Mouse (Mus musculus) mouse trophoblast stem cell (cell line): ENCODE data around the gene Arhgef39.
"Not testable (repeated sequence)": the region's sequence is repeated elsewhere in the genome, so short reads cannot be mapped to it uniquely, and the experiment has no call there.

Experiments
- in situ Hi-C, 2 experiments: fragments of 300-500 bp; cut with MseI, MboI; formaldehyde crosslinking; loops; 2 replicates in 1 of 2; 3 replicates in 1 of 2; pipeline ENCODE4 v1.15.1; 2025

Gene Arhgef39

DNA sequence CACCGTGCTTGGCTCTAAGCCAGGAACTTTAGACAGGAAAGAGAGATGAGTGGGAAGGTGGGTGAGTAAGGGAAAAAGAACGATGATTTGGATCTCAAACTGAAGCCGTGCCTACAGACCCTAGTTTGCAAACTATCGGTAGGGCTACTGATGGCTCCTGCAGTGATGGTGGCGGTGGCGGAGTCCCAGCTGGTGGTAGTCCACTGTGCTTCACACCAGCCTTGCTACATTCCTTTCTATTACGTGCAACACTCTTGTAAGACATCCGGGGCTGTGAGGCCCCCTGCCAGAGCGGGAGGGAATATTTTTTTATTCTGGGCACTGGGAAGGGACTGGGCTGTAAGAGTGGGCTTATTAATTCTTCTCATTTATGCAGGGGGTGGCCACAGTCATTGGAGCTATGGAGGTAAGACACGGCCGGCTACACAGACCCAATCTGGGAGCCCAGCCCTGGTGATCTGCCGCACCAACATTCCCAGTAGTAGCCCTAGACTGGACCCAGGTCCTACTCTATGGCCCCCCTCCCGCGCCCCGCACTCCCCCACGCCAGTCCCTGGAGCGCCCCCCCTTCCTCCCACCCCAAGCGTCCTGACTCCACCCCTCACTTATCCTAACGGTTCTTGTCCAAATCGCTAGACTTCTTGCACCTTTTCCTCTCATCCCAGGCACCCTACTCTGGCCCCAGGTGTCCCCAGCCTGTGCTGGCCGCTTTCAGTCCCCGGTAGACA lies 8.6 kb upstream of the Arhgef39 start:
- in situ Hi-C loops = no loop called here

DNA sequence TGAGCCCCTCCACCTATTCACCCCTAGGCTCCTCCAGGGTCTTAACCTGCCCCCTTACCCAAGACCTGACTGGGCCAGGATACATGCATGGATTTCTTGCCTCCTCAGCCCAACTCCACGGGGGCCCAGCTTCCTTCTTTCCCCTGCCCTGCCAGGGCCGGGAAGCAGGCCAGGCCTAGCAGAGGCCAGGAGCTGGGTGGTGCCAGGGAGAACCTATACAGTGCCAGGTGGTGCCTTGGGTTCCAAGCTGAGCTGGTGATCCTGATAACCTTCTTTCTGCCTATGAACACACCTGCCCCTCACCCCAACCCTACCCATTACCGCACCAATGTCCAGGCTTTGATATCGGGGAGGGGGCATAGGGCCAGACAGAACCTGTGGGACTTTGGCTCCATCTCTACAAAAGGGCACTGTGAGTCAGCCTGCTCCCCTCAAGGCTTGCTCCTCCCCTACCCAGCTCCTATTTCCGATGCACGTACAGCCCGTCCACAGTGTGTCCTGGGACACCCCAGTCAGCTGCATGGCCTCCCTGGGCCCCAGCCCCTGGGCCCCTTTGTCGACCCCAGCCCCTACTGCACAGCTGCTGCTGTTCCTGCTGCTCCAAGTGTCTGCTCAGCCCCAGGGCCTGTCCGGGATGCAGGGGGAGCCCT lies 7.2 kb upstream of the Arhgef39 start, which contains the start of gene Car9:
Gene Car9, plus strand, starts transcription at position 431 of the 650 bp plus-strand sequence.
- in situ Hi-C loops = no loop called here

DNA sequence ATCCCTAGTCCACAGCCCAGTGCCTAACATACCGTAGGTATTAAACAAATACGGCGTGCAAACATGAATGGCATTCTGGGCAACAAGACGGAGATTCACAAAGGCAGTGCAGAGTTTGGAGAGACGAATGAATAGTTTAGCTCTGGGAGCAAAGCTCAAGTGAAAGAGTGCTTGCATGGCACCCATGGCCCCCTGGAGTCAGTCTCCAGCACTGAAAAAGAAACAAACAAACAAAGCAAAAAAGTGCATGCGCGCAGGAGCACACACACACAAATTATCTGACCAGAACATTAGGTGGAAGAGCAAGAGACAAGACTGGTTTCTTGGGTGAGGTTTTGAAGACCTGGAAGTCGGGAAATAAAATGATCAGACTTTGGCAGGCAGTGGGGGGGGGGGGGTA lies 6.6 kb upstream of the Arhgef39 start:
- in situ Hi-C loops = no loop called here

DNA sequence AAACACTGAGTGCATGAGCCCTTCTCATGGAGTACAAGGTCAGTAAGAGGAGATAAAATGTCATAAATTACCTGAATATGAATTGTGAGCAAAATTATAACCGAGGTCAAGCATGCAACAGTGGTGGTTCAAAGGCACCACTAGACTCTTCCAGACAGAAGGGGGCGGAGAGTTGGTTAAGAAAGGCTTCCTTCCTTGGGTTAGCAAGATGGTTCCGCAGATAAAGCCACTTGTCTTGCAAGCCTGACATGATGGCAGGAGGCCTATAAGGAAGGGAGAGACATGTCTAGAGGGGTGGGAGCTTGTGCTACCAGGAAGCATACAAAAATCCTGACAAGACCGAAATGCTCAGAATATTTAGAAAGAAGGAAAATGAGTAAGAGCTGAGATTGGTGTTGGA lies 4.8 kb upstream of the Arhgef39 start:
- in situ Hi-C loops = no loop called here

DNA sequence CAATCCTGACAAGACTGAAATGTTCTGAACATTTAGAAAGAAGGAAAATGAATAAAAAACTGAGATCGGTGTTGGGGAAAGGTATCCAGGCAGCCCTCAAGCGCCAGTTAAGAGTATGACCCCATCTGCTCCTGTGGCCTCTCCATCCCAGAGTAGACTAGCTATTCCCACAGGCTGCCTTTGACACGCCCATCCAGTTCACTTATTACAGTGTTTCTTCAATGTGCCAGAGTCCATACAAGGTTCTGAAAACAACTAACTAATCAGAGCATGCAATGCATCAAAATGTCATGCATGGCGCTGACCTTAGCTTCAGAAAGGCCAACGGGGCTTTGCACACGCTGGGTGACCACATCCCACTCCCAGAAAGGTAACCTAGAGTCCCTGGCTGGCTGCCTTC lies 4.0 kb upstream of the Arhgef39 start:
- in situ Hi-C loops = no loop called here

DNA sequence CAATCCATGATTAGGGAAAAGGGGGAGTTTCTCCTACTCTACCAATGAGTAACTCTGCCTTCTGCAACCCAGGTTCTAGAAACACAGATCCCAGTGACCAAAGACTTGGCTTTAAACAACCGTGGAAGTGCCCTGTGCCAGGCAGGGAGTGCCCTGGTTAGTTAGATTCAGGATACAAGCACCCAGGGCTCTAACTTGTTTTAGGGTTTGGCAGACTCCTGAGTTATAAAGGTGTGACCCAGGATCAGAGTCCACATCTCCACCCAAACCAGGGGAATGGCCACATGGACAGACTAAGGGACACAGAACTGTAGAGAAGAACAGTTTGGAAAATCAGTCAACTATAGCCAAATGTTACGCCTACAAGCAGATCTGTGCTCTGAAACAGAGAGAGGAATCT lies 3.5 kb upstream of the Arhgef39 start:
- in situ Hi-C loops = no loop called here

DNA sequence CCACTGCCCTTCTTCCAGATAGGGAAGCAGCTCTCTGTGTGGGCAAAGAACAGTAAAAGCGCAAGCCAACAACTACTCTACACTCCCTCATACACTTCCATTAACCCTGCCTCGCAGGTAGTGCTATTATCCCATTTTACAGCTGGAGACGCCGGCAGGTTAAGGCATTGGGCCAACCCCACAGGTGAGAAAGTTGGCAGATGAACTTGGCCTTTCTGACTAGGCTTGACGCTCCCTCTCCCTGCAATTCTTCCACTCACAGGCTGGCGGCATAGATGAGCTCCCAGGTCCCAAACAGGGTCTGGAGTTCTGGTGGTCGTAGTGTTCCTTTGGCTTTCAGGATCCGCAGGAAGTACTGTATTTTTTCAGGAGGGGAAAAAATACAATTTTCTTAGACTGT lies 512 bp downstream of the Arhgef39 start:
- in situ Hi-C loops = no loop called here

DNA sequence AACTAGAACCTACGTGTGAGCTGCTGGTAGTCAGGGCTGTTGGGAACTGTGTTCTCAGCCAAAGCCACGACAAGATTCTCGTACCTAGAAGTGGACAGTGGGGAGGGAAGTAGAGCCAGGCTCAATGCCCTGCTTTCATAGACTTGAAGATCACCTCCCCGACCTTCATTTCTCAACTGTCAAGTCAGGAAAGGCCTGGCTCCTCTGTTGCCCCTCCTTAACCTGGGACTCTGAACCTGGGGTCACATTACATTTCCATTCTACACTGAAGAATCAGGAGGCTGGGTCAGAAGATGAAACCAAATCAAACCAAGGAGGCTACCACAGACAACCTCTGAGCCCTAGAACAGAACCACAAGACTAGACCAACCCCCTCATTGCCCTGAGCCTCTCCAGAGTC lies 1.5 kb downstream of the Arhgef39 start:
- in situ Hi-C loops = no loop called here

DNA sequence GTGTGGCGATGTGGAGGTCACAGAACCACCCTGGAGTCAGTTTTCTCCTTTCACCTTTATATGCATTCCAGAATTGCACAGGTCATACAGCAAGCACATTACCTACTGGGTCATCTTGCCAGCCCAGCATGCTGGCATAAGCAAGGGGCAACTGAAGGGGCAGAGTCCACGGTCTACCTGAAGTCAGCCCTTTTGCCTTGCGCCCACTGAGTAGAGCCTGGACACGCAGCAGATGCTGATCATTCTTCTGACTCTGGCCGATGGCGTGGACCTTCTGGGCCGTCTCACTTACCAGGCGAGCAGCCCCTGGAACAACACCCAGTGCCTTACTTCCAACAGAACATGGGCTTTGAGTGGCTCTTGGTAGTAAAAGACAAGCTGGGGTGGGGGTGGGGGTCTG lies 2.1 kb downstream of the Arhgef39 start:
- in situ Hi-C loops = no loop called here

DNA sequence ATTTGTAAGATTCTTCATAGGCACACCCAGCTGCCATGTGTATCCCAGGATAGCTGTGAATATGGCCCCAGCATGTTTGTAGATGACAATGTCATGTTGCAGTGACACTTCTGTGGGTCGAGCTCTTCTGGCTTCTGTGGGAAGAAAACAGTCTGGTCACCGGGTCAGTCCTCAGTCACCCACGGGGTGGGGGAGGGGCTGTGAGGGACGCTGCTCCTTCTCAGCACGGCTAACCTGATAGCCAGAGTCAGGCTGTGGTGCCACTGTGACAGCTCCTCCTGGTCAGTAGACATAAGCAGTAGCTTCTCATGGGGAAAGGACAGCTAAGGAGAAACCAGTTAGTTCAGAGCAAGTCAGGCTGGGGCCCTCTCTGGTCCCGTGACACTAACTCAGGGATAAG lies 2.9 kb downstream of the Arhgef39 start:
- in situ Hi-C loops = no loop called here

DNA sequence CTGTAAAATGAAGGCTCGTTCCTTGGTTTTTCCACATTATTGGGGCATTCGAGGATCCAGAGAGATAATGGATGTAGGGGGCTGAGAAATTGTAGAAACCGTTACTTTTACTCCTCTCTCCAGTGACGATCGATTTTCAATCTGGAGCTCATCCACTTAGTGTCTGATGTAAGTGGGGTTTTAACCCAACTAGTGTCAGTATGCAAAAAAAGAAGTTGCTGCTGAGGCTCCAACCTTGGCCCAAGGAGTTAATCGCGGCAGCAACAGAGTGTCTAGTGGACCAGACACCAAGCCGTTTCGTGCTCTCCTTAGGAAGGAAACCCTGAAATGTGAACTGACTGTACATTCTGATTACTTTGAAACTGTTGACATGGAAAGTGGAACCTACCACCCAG lies 5.7 kb downstream of the Arhgef39 start:
- in situ Hi-C loops = no loop called here

DNA sequence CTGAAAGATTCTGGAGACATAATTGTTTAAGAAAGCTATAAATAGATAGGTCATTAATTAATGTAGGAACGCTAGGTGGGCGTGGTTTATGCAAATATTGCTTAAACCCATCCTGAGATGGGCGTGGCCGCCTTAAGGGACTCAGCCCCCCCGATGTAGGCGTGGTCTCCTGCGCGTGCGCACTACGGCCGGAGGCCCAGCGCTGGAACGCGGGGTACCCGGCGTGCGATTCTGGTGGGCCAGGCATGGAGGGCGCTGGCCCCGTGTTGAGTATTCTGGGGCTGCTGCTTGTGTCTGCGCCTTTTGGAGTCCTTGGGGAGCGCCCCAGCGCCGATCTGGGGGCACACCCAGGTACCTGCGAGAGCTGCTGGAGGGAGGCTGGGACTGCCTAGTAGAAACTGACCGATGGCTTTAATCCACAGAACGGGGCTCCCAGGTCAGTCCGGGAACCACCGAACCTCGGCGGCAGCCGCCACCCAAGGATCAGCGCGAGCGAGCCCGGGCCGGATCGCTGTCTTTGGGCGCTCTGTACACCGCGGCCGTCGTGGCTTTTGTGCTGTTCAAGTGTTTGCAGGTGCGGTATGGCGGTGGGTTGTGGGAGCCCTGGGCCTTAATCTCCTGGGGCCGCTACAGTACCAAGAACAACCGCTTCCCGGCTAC lies 6.2 kb downstream of the Arhgef39 start:
- in situ Hi-C loops = no loop called here

DNA sequence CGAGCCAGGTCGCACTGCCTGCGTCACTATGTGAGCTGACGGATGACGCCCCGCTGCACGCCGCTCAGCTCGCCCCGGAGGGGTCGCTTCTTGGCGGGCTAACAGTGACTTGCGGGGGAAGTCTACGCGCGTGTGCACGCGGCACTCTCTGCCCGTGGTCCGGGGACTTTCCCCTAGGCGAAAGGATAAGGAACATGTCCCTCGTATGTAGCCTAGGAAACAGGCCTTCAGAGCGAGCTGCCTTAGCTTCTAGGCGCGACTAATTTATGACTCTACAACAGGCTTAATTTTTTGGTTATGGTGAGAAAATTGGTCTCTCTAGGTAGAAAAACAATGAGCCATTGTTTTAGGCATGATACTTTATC lies 6.7 kb downstream of the Arhgef39 start, which contains the start of gene Ccdc107:
Gene Ccdc107, plus strand, starts transcription at position 80 of the 365 bp plus-strand sequence.
- in situ Hi-C loops = no loop called here

DNA sequence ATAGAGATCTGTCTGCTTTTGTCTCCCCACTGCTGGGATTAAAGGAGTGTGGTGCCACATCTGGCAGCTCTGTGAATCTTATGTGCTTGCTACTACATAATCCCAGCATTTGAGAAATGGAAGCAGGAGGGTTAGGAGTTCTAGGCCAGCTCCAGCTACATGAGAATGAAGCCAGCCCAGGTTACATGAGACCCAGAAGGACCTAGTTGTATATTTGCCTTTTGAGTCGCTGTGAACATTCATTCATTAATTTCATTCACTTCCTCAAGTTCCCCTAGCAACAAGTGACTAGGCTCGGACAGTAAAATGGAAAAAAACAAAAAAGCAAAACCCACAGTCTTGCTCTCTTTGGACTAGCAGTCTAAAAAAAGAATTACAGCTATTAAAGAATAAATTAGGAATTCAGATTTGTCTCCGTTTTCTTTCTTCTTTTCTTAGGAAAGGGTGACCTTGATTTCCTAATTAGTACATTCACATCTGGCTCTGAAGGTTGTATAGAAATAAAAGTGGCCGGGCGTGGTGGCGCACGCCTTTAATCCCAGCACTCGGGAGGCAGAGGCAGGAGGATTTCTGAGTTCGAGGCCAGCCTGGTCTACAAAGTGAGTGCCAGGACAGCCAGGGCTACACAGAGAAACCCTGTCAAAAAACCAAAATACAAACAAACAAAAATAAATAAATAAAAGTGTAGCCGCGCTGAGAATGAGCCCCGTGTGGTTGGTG lies 7.2 kb downstream of the Arhgef39 start:
- in situ Hi-C loops = no loop called here

DNA sequence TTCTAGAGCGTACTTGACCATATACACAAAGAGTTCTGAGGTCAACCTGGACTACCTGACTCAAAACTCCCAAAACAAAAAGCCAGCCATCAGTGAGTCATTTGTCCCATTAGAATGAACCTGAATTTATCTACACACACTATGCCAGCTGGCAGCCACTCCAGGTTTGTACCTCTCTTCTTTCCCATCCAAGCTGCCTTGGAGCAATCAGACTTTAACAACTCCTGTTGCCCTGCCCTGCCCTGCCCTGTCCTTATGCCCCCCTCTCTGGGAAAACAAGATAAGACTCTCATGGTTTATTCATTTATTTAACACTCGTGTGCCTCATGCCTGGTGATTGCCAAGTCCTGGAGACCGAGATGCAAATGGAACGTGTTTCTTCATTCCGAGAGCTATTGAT lies 8.7 kb downstream of the Arhgef39 start:
- in situ Hi-C loops = no loop called here

DNA sequence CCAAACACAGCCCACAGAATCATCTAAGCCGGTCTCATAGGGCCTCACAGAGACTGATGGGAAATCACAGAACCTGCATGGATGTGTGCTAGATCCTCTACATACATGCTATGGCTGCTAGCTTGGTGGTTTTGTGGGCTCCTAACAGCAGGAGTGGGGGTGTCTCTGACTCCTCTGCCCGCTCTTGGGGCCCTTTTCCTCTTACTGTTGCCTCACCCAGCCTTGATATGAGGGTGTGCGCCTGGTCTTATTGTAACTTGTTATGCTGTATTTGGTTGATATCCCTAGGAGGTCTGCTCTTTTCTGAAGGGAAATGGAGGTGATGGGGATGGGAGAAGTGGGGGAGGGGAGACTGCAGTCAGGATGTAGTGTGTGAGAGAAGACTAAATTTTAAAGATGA lies 9.9 kb downstream of the Arhgef39 start:
- in situ Hi-C loops = no loop called here

DNA sequence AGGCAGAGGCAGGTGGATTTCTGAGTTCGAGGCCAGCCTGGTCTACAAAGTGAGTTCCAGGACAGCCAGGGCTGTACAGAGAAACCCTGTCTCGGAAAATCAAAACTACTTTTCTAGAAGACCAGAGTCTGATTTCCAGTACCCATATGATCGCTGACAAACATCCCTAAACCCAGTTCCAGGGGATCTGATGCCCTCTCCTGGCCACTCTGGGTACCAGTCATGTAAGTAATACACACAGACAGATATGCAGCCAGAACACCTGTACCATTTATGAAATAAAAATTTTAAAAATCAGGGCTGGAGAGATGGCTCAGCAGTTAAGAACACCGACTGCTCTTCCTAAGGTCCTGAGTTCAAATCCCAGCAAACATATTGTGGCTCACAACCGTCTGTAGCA lies 13.8 kb downstream of the Arhgef39 start:
- in situ Hi-C loops = not testable (repeated sequence)

DNA sequence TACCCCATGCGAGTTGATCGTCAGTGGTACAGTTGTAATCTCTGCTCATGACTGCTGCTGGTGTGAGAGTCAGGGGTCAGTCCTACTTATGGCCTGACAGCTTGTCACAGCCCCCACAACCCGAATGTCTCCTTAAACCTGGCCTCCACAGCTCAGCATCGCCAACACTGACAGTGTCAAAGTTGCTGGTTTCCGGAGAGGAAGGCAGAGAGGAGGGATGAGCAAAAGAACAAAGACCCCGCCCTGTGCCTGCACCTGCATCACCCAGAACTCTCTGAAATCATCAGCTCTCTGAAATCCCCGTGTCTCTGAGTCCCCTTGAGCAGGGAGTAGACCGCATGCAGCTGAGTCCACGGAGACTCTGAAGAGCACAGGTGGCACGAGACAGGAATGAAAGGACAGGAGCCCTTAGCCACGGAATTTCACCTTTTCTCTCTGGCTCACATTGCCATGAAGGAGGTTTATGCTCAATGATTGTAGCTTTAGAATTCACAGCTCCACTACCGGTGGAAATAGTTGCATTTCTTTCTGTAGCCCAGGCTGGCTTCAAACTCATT lies 15.9 kb downstream of the Arhgef39 start, which contains the start of gene Sit1:
Gene Sit1, minus strand, starts transcription at position 200 of the 557 bp plus-strand sequence.
- in situ Hi-C loops = no loop called here

DNA sequence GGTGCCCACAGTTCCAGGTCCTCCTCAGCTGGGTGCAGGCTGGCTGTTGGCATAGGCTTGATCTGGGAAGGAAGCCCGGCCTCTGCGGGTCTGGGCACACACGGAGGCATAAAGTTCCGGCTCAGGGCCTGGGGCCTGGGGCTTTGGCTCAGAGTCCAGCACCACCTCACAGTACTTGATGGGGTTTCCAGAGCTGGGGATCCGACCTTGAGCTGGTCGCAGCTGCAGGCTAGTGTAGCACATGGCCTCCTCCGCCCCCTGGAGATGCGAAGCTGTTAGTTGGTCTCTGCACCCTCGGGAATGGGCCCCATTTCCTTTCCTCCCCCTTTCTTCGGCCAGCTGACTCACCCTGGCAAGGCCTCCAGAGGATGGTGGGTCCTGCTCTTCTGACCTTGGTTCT lies 16.9 kb downstream of the Arhgef39 start:
- in situ Hi-C loops = no loop called here

DNA sequence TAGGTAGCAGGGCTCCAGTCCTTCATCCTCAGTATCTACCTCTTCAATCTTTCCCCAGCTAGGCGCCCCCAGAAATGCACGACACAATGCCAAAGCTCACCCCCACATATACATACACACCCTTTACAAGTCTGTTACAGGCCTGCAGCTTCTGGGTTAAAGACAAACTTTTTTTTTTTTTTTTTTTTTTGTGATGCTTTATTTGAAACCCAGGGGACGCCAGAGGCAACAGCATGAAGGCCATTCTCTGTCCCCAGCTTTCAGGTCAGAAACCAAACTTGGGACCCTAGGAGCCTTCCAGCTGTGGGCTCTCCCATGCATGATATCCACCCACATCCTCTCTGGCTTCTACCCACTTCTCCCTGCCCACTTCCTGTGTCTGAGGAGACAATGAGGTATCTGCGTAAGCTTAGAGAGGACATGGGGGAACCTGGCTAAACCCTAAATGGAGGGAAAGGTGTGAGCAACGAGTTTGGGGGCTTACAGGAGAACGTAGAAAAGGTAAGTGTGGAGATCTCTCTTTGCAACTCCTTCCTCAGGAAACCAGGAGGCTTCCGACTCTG lies 17.5 kb downstream of the Arhgef39 start:
- in situ Hi-C loops = no loop called here

DNA sequence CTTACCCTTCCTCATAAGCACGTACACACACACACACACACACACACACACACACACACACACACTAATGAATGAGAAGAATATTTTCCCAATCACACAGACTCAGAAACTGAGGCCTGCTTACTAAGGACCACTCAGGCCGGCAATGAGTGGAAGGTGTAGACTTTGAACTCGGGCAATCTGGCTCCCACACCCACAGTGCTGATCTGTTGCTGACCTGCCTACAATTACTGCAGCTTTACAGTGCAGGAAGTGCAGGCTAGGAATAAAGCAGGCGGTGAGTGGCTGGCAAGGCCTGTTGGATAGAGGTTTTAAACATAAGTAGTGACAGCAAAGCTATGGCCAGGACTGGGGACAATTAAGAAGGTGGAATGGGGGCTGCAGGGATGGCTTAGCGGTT lies 18.5 kb downstream of the Arhgef39 start:
- in situ Hi-C loops = no loop called here
